Mouse (Mus musculus): ENCODE data around the gene Fndc11.
A peak's percentile ranks its signal among the peaks of the same experiment; 100 is the strongest.
"Not testable (repeated sequence)": the region's sequence is repeated elsewhere in the genome, so short reads cannot be mapped to it uniquely, and the experiment has no call there.

The Fndc11 gene

GRCm38 (mm10) chr2:181219538-181220216 lies at the start of gene Fndc11:
TSS of gene Fndc11 (plus strand) at chr2:181220013.
- peak; percentile 75 for DNase-seq (ENCODE audit: extremely low spot score, low spot score)

- no peak for DNase-seq (ENCODE audit: extremely low spot score, low spot score)
These were observed 45.2 kb upstream of the Fndc11 start for GRCm38 (mm10) chr2:181174646-181175045.

GRCm38 (mm10) chr2:181178015-181178414 lies 41.8 kb upstream of the Fndc11 start:
- no peak for DNase-seq (ENCODE audit: extremely low spot score, low spot score)

- no peak for DNase-seq (ENCODE audit: extremely low spot score, low spot score)
These were observed 41.3 kb upstream of the Fndc11 start for GRCm38 (mm10) chr2:181178471-181178870.

GRCm38 (mm10) chr2:181180898-181181297 lies 38.9 kb upstream of the Fndc11 start:
- no peak for DNase-seq (ENCODE audit: extremely low spot score, low spot score)

DNA sequence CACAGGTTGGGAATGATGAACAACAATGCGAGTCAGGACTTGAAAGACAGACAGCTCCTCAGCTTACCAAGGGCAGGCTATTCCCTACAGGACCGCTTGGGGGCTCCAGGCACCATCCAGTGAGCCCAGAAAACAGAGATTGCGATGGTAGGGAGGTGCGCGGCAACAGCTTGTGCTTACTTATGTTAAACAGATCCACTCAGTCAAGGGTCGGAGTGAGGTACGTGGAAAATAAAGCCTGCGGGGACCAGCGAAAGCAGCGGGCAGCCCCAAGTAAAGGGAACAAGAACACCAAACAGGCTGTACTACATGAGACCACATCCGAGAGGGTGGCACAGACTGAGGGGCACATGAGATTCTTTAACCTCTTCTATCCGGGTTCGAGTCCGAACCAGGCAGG lies 33.2 kb upstream of the Fndc11 start:
- peak; percentile 87 for DNase-seq (ENCODE audit: extremely low spot score, low spot score)

DNA sequence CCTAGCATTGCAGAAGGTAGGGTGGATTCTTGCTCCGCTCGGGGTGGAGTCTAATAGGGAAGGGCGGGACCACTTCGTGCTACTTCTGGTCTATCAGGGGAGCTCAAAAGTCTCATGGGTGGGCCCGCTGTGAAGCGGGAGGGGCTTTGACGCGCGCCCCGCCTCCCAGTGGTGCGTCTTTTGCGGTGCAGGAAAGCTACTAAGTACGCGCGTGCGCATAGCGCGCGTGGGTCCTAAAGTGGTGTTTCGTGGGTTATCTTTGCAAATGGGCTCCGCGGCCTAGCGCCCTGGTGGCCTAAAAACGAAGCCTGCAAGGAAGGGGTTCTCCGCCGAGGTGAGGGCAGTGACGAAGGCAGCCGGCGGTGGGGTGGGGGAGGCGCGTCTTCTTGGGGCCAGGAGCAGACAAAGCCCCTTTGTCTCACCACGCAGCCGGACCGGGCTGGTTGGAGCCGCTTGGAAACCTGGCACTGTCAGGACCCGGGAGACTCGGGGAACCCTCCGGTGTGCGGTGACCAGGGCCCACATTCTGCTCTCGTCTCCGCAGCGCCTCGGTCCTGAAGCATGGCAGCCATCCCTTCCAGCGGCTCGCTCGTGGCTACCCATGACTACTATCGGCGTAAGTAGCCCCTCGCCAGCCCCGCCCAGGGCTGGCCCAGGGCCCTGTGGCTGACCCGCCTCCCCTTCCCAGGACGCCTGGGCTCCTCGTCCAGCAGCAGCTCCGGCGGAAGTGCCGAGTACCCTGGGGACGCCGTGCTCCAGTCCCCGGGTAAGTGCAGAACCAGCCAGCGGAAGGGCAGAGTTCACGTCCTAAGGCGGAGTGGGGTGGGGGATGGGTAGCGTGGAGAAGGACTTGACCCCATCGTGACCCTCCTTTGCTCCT lies 32.5 kb upstream of the Fndc11 start, which contains the start of gene Ppdpf:
TSS of gene Ppdpf (plus strand) at position 127 of the 880 bp plus-strand sequence.
- DNase-seq (ENCODE audit: extremely low spot score, low spot score) = peak; percentile 91

DNA sequence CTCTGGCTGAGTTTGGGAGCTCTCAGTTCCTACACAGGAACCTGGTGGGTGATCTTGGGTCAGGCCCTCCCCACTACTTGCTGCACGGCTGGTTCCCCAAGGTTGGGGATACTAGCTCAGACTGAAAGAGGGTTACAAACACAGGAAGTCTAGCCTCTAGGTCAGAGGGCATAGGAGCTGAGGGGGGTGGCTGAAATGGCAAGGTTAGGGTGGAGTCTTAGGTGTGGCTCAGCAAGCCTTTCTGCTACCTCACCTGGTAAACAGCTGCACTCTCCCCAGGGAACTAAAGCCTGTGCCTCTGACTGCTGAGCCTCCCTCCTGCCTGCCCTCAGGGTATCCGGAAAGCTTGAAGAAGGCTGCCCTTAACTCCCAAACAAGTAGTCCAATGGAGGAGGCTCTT lies 31.1 kb upstream of the Fndc11 start:
- DNase-seq (ENCODE audit: extremely low spot score, low spot score) = peak; percentile 17

- no peak for DNase-seq (ENCODE audit: extremely low spot score, low spot score)
These were observed 30.5 kb upstream of the Fndc11 start for GRCm38 (mm10) chr2:181189321-181189720.

DNA sequence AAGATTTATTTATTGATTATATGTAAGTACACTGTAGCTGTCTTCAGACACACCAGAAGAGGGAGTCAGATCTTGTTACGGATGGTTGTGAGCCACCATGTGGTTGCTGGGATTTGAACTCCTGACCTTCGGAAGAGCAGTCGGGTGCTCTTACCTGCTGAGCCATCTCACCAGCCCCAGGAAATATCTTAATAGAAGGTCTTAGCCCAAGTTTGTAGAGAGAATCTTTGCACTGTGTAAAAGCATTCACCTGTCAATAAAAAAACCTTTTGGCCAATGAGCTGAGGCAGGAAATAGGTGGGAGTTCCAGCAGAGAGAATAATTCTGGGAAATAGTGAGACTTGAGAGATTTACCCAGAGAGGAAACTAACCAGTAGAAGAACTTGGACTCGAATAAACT lies 28.4 kb upstream of the Fndc11 start:
- DNase-seq (ENCODE audit: extremely low spot score, low spot score) = not testable (repeated sequence)

- no peak for DNase-seq (ENCODE audit: extremely low spot score, low spot score)
These were observed 27.9 kb upstream of the Fndc11 start for GRCm38 (mm10) chr2:181191936-181192335.

DNA sequence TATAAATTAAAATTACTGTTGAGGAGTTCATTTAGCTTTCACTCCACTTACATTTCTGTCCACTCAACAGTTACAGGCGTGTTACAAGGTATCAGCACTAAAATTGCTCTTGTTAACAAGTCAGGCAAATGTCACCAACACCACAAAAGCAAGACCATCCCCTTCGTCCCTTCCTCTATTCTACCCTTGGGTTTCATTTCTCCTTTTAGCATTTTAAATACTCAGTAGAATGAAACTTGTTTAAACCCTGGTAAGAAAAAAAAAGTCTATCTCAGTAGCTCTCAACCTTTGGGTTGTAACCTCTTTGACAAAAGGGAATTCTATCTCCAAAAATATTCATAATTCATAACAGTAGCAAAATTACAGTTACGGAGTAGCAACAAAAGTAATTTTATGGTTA lies 26.8 kb upstream of the Fndc11 start:
- no peak for DNase-seq (ENCODE audit: extremely low spot score, low spot score)

DNA sequence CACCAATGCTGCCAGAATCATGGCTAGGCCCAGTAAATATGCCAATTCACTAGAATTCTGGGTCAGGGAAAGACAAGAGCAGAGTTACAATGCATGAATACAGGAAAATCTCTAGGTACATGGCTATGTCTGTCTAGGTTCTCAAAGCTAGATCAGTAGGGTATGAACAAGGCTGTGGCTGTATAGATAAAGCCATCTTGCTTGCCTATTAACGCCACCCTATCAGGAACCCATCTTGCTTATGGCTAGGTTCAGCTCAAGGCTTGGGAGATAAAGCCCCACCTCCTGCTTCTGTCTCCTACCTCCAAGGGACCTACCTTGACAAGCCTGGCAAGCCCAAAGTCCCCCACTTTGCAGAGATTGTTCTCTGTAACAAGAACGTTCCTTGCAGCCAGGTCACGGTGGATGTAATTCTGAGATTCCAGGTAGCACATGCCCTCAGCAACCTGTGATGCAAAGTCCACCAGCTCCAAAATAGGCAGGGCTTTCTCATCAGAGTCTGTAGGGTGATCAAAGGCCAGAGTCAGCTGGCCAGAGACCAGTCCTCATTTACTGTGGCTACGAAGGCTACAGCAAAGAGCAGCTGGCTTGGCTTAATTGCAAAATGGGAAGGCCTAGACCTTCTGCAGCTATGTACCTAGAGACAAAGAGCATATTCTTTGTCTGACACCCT lies 23.0 kb upstream of the Fndc11 start:
- no peak for DNase-seq (ENCODE audit: extremely low spot score, low spot score)

DNA sequence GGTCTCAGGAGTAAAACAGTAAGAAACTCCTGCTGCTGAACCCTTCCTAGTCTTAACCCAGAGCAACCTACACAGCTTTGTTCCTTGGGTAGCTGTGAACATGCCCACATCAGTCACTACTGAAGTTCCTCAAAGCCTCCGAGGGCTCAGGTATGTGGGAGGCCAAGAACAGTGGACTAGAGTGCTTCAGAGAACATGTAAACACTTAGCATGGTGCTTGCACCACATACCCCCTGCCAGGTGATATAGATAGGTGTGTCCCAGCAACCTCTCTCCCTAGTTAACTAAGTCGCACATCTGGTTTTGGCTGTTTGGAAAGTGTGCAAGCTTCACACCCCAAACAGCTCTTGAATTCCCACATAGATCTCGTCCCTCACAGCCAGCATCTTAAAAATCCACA lies 18.2 kb upstream of the Fndc11 start:
- no peak for DNase-seq (ENCODE audit: extremely low spot score, low spot score)

- no peak for DNase-seq (ENCODE audit: extremely low spot score, low spot score)
These were observed 17.4 kb upstream of the Fndc11 start, which contains the start of gene Ptk6 for GRCm38 (mm10) chr2:181202422-181202821. TSS of gene Ptk6 (minus strand) at chr2:181202789.

DNA sequence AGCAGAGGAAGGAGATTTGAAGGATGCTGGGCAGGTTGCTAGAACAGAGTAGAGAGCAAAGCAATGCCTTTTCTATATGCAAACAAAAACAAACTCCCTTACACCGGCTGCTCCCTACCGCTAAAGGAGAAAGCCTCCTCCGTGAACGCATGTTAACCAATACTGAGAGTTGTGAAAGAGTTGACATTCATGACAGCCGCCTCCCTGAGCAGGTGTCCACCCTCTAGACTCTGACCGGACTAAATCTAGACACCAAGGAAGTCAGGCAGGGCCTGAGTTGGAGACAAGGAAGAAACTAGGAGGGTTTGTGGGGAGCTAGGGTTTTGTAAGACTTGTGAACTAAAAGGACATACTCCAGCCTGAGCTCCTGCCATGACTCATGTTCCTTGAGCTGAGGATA lies 16.9 kb upstream of the Fndc11 start:
- no peak for DNase-seq (ENCODE audit: extremely low spot score, low spot score)

DNA sequence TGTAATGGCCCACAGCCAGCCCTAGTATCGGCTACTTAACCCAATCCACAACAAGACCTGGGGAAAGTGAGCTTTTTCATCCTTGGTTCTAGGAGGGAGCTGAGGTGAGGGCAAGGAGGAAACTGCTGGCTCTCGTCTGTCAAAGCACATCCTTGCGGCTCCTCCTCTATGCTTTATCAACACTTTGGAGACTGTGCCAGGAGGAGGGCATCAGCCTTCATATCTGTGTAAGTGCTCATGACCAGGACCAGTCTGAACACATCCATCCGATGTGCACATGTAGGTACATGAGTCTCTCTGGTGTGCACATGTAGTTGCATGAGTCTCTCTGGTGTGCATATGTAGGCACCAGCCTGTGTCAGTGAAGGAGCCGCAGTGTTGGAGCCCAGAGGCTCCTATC lies 14.1 kb upstream of the Fndc11 start:
- no peak for DNase-seq (ENCODE audit: extremely low spot score, low spot score)

DNA sequence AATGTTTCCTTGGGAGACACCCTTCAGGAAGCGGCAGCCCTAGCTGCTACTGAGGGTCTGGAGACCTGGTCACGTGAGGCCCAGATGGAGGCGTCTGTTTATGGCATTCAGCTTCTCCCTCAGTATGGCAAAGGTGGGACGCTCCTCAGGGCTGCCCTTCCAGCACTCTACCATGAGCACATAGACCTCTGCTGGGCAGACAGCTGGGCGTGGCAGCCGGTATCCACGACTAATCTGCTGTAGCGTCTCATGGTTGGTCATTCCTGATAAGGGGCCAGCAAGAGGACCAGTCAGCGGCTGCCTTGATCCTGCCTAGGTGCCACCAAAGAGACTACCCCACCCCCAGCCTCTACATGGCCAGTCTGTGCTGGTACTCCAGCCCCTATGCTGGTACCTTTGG lies 13.7 kb upstream of the Fndc11 start:
- DNase-seq (ENCODE audit: extremely low spot score, low spot score) = no peak

- peak; percentile 23 for DNase-seq (ENCODE audit: extremely low spot score, low spot score)
These were observed 7.3 kb upstream of the Fndc11 start for GRCm38 (mm10) chr2:181212389-181213020.

GRCm38 (mm10) chr2:181213021-181213445 lies 6.8 kb upstream of the Fndc11 start, which contains the start of gene Srms:
TSS of gene Srms (minus strand) at chr2:181213185.
- DNase-seq (ENCODE audit: extremely low spot score, low spot score) = peak; percentile 46

- DNase-seq (ENCODE audit: extremely low spot score, low spot score) = no peak
These were observed 3.8 kb upstream of the Fndc11 start for GRCm38 (mm10) chr2:181216037-181216436.
